Mouse (Mus musculus) CH12.LX (cell line): ENCODE measurements around the gene Dgkh. TPM values are rescaled to one million over a fixed set of nuclear protein-coding genes. Genes with fewer than 3 reads are reported as not detected.

Source experiments
- DNase-seq: peaks from one replicate; pipeline ENCODE4 v3.0.0-alpha.2; 2013; ENCODE audit errors: extremely low read depth
- H3K27ac ChIP-seq: 2 replicates; pipeline ENCODE4 v1.5.1; 2012; ENCODE audit warnings: low read depth, mild to moderate bottlenecking, control low read depth, moderate library complexity; ENCODE audit not compliant: insufficient read depth
- H3K27me3 ChIP-seq: replicated peaks from 2 replicates; pipeline ENCODE3; 2012; ENCODE audit warnings: inconsistent platforms
- H3K36me3 ChIP-seq, 2 experiments: replicated peaks in 1 of 2; 2 replicates each; pipeline versions ENCODE3 to v1.6.1; 2012; ENCODE audit warnings: inconsistent platforms in 1 of 2, low read length in 1 of 2, mild to moderate bottlenecking in 1 of 2, mixed read lengths in 1 of 2, moderate library complexity in 1 of 2; ENCODE audit not compliant: control insufficient read depth in 1 of 2, insufficient read depth in 1 of 2
- H3K4me1 ChIP-seq, 2 experiments: 2 replicates each; pipeline ENCODE4 v1.6.1; 2012; ENCODE audit warnings: inconsistent platforms in 1 of 2, moderate library complexity in 1 of 2; ENCODE audit not compliant: insufficient read depth in 2 of 2, control insufficient read depth in 1 of 2
- H3K4me2 ChIP-seq: 2 replicates; pipeline ENCODE4 v1.6.1; 2012; ENCODE audit warnings: low read depth, mild to moderate bottlenecking, control low read depth; ENCODE audit not compliant: poor library complexity, insufficient read depth, severe bottlenecking
- H3K4me3 ChIP-seq, 3 experiments: fragments of 150-350 bp in 1 of 3; sonication (generic) in 1 of 3; replicated peaks in 1 of 3; 2 replicates each; pipeline versions ENCODE3 to v1.5.1; 2011 to 2012; ENCODE audit warnings: low read depth in 2 of 3, low read length in 2 of 3, mild to moderate bottlenecking in 2 of 3, moderate library complexity in 2 of 3, control low read depth in 1 of 3, improper control_type of control experiment in 1 of 3, inconsistent platforms in 1 of 3, mixed read lengths in 1 of 3; ENCODE audit not compliant: poor library complexity in 1 of 3
- H3K79me2 ChIP-seq: replicated peaks from 2 replicates; pipeline ENCODE4 v1.6.1; 2012; ENCODE audit warnings: mild to moderate bottlenecking, moderate library complexity; ENCODE audit not compliant: control insufficient read depth, poor library complexity, insufficient read depth, severe bottlenecking; ENCODE audit errors: extremely low read depth
- H3K9ac ChIP-seq: 2 replicates; pipeline ENCODE4 v1.6.1; 2012; ENCODE audit warnings: low read depth, mild to moderate bottlenecking, control low read depth, moderate library complexity; ENCODE audit not compliant: insufficient read depth
- H3K9me3 ChIP-seq: replicated peaks from 2 replicates; pipeline ENCODE3; 2012; ENCODE audit warnings: low read length, inconsistent platforms, mixed read lengths
- BHLHE40 ChIP-seq: IDR thresholded peaks from 2 replicates; pipeline ENCODE4 v1.6.1; 2011; ENCODE audit warnings: mild to moderate bottlenecking, low read depth, low read length, improper control_type of control experiment
- CHD1 ChIP-seq: IDR thresholded peaks from 2 replicates; pipeline ENCODE4 v1.6.1; 2012; ENCODE audit warnings: low read depth, low read length, improper control_type of control experiment, inconsistent platforms
- E2F4 ChIP-seq: IDR thresholded peaks from 2 replicates; pipeline ENCODE4 v1.6.1; 2011; ENCODE audit warnings: low read depth, low read length, improper control_type of control experiment; ENCODE audit not compliant: insufficient replicate concordance
- EP300 ChIP-seq: IDR thresholded peaks from 2 replicates; pipeline ENCODE4 v1.6.1; 2011; ENCODE audit warnings: low read length, improper control_type of control experiment
- ETS1 ChIP-seq: conservative IDR thresholded peaks from 2 replicates; pipeline ENCODE4 v1.6.1; 2012; ENCODE audit warnings: low read depth, mild to moderate bottlenecking, inconsistent platforms, low read length, improper control_type of control experiment, moderate library complexity
- GABPA ChIP-seq: IDR thresholded peaks from 2 replicates; pipeline ENCODE4 v1.6.1; 2012; ENCODE audit warnings: low read depth, low read length, improper control_type of control experiment, inconsistent platforms; ENCODE audit not compliant: insufficient replicate concordance
- IRF4 ChIP-seq: IDR thresholded peaks from 2 replicates; pipeline ENCODE4 v1.6.1; 2014; ENCODE audit warnings: low read depth, mild to moderate bottlenecking, inconsistent platforms, low read length, improper control_type of control experiment
- JUN ChIP-seq: IDR thresholded peaks from 2 replicates; pipeline ENCODE4 v1.6.1; 2011; ENCODE audit warnings: low read depth, mild to moderate bottlenecking, low read length, improper control_type of control experiment, moderate library complexity; ENCODE audit not compliant: insufficient read depth
- KAT2A ChIP-seq: IDR thresholded peaks from 2 replicates; pipeline ENCODE4 v1.6.1; 2012; ENCODE audit warnings: low read length, improper control_type of control experiment, inconsistent platforms; ENCODE audit not compliant: insufficient replicate concordance
- MAX ChIP-seq: IDR thresholded peaks from 2 replicates; pipeline ENCODE4 v1.6.1; 2011; ENCODE audit warnings: low read length, improper control_type of control experiment
- MAZ ChIP-seq: IDR thresholded peaks from 2 replicates; pipeline ENCODE4 v1.6.1; 2012; ENCODE audit warnings: low read depth, mild to moderate bottlenecking, inconsistent platforms, low read length, improper control_type of control experiment, moderate library complexity
- POLR2A ChIP-seq: IDR thresholded peaks from 2 replicates; pipeline ENCODE4 v1.6.1; 2011; ENCODE audit warnings: low read depth, mild to moderate bottlenecking, improper control_type of control experiment, low read length
- UBTF ChIP-seq: IDR thresholded peaks from 2 replicates; pipeline ENCODE4 v1.6.1; 2012; ENCODE audit warnings: low read depth, mild to moderate bottlenecking, inconsistent platforms, low read length, improper control_type of control experiment, moderate library complexity
- ZMIZ1 ChIP-seq: IDR thresholded peaks from 2 replicates; pipeline ENCODE4 v1.6.1; 2012; ENCODE audit warnings: low read depth, mild to moderate bottlenecking, inconsistent platforms, low read length, improper control_type of control experiment
- ZNF384 ChIP-seq: IDR thresholded peaks from 2 replicates; pipeline ENCODE4 v1.6.1; 2012; ENCODE audit warnings: low read depth, low read length, improper control_type of control experiment, inconsistent platforms
- dilution Hi-C: fragments of 300-500 bp; cut with MboI; formaldehyde crosslinking; loops from 2 replicates; pipeline ENCODE4 v1.14.3; 2020; ENCODE audit warnings: low sequenced_read_pairs; ENCODE audit not compliant: extremely low pct_unique_long_range_greater_than_20kb, extremely low pct_ligation_motif_present
- in situ Hi-C: fragments of 300-500 bp; cut with MboI; formaldehyde crosslinking; loops from 3 replicates; pipeline ENCODE4 v1.14.3; 2019; ENCODE audit warnings: low sequenced_read_pairs, low pct_ligation_motif_present, low pct_unique_long_range_greater_than_20kb, mixed read lengths
- polyA plus RNA-seq: library from polyadenylated mRNA; unstranded; fragments of >175 nt; gene quantifications from 2 replicates; pipeline ENCODE4 v1.2.1, GENCODE M21; 2012; ENCODE audit warnings: low read depth; ENCODE audit not compliant: insufficient read length
- total RNA-seq, 2 experiments: library from RNA; depleted of rRNA; stranded (reverse); fragments of 300-350 nt in 1 of 2; fragments of >200 nt in 1 of 2; gene quantifications; 2 replicates each; pipeline ENCODE4 v1.2.3; 2012 to 2014

Gene Dgkh
- total and polyA plus RNA-seq, 3 experiments = 0.83 to 3.3 (median 2.4) TPM

DNA sequence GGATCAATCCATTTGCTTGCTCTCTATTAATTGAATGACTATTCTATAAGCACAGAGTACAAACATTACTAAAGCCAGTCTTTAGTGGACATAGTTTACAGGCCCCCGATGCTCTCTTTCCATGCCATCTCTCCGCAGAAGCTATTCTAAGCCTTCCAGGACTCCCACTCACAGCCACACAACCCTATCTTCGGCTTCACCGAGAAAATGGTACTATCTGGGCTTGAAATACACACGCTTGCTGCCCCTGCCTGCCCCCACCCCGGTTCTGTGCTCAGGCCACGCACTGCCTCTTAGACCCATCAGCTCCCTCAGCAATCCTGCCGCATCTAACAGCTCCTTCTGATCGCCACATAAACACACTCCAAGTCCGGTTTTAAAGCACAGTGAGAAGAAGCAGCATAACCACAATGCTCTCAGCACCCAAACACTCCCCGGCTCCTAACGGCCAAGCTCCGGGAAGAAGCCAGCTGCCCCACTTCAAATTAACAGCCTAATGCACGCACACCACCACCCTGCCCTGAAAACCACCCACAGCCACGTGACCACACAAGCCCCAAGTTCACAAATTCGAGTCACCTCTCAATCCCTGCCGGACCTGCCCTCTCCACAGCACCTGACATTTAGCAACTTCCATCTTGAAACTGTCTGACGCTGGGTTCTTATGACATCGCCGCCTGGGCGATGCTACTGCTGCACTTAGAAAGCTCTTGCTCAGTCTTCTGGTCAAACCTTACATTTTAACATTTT lies 82.9 kb downstream of the Dgkh start:
- dilution Hi-C loops = no loop called here
- Histone ChIP-seq H3K36me3 (peaks cover 0 to 8% of the 10 kb centered on the region in 2 experiments), H3K27ac (no peak overlapping the region), H3K9ac (no peak overlapping the region), H3K79me2 (no peaks in the 10 kb centered on the region), H3K4me1 (peaks cover 4 to 10% of the 10 kb centered on the region in 2 experiments), H3K9me3 (no peaks in the 10 kb centered on the region), H3K4me2 (no peak overlapping the region), H3K4me3 (no peak overlapping the region), H3K27me3 (no peaks in the 10 kb centered on the region)
- TF ChIP-seq KAT2A = no peak
- no peak for TF ChIP-seq ETS1
- TF ChIP-seq GABPA = no peak
- TF ChIP-seq E2F4 = no peak
- no peak for TF ChIP-seq MAX
- no peak for TF ChIP-seq IRF4
- no peak for TF ChIP-seq UBTF
- no peak for TF ChIP-seq JUN
- TF ChIP-seq ZMIZ1 = no peak
- no peak for TF ChIP-seq ZNF384
- no peak for TF ChIP-seq POLR2A
- TF ChIP-seq MAZ = no peak
- TF ChIP-seq EP300 = no peak
- DNase-seq = no peak
- in situ Hi-C loops = loop anchor here (10.0 kb wide), 1 partner anchor 55 kb away; no protein-coding TSS in a partner anchor

DNA sequence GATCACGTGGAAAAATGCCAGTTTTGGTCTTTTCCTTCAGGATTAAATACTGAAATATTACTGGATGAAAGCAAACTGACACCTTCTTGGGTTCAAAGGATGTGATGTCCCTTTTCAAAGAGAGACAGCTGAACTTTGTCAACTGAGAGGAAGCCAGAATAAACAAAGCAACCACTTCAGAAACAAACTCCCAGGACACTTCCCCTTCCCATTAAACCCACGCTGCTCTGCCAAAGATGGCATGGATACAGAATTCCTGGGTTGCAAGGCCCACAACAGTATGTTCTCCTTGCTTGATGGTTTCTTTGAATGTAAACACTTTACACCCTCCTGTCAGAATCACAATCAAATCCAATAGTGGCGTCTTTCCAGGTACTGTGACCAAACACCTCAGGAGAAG lies 87.0 kb downstream of the Dgkh start:
- no peaks in the 10 kb centered on the region for H3K27me3 ChIP-seq
- no peak overlapping the region for H3K4me3 ChIP-seq
- H3K9me3 ChIP-seq = no peaks in the 10 kb centered on the region
- H3K36me3 ChIP-seq = peaks cover 0 to 6% of the 10 kb centered on the region in 2 experiments
- no peak overlapping the region for H3K27ac ChIP-seq
- no peak overlapping the region for H3K9ac ChIP-seq
- dilution Hi-C loops = no loop called here
- in situ Hi-C loops = no loop called here
- peaks cover 0 to under 1% of the 10 kb centered on the region in 2 experiments; a peak in 1 of 4 replicates for H3K4me1 ChIP-seq
- H3K4me2 ChIP-seq = no peak overlapping the region
- TF ChIP-seq JUN (no peak), CHD1 (no peak), BHLHE40 (no peak)
- no peak for DNase-seq
- no peaks in the 10 kb centered on the region for H3K79me2 ChIP-seq
